Mouse (Mus musculus): ENCODE measurements around the gene Gm17018. TPM values are rescaled to one million over a fixed set of nuclear protein-coding genes. Genes with fewer than 3 reads are reported as not detected.

Gm17018 gene
- total and polyA plus RNA-seq, 3 experiments: 6.1 to 22.4 (median 22.1) TPM

GRCm38 (mm10) chr19:45581257-45581656 lies 20.8 kb downstream of the Gm17018 start:
- no peaks in the 10 kb centered on the region for H3K79me2 ChIP-seq (replicated peaks; ENCODE audit: control insufficient read depth, insufficient read depth, low read length)
- no peak for DNase-seq
- no peak for TF ChIP-seq POLR2A (IDR thresholded peaks at IDR 0.05; ENCODE audit: insufficient read depth, low read depth, low read length)
- TF ChIP-seq CTCF (IDR thresholded peaks at IDR 0.05): peak; percentile 69
- no peak for TF ChIP-seq EP300 (IDR thresholded peaks at IDR 0.05; ENCODE audit: insufficient read depth, low read depth, low read length)
- H3K27ac ChIP-seq: no peak overlapping the region
- intact Hi-C loops (cut with DNase I): no loop called here
- WGBS: 58% methylated on average over 3 of the region's 3 CpGs
- H3K27me3 ChIP-seq (ENCODE audit: control insufficient read depth, insufficient read depth, low read length): no peaks in the 10 kb centered on the region
- no peak overlapping the region for H3K4me3 ChIP-seq
- no peak overlapping the region for H3K9ac ChIP-seq (ENCODE audit: low read depth, low read length)
- no peaks in the 10 kb centered on the region for H3K4me1 ChIP-seq (ENCODE audit: control insufficient read depth, insufficient read depth, low read length)
- H3K36me3 ChIP-seq (ENCODE audit: control insufficient read depth, insufficient read depth, low read length): no peaks in the 10 kb centered on the region

DNA sequence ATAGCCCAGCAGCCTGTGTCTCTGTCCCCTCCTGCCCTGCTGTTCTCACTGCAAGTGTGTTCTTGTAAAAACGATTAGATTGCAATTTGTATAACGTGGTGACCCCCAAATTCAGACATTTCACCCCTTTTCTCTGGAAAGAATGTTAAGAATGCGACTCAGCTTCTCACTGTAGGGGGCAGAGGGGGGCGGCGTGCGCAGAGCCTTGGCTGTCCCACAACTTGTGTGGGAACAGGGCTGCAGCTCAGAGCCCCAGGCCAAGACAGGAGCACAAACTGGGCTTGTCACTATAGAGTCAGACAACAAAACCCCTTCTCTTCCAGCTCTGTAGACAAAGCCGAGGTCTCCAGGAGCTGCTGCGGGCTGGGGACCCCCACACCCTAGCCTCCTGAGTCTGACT lies 21.7 kb downstream of the Gm17018 start:
- 60% methylated on average over 8 of the region's 8 CpGs for WGBS
- TF ChIP-seq POLR2A (IDR thresholded peaks at IDR 0.05; ENCODE audit: insufficient read depth, low read depth, low read length) (no peak), EP300 (IDR thresholded peaks at IDR 0.05; ENCODE audit: insufficient read depth, low read depth, low read length) (no peak), CTCF (IDR thresholded peaks at IDR 0.05) (no peak)
- DNase-seq: no peak
- Histone ChIP-seq H3K4me1 (ENCODE audit: control insufficient read depth, insufficient read depth, low read length) (no peaks in the 10 kb centered on the region), H3K9ac (ENCODE audit: low read depth, low read length) (no peak overlapping the region), H3K36me3 (ENCODE audit: control insufficient read depth, insufficient read depth, low read length) (no peaks in the 10 kb centered on the region), H3K4me3 (no peak overlapping the region), H3K79me2 (replicated peaks; ENCODE audit: control insufficient read depth, insufficient read depth, low read length) (no peaks in the 10 kb centered on the region), H3K27me3 (ENCODE audit: control insufficient read depth, insufficient read depth, low read length) (no peaks in the 10 kb centered on the region), H3K27ac (no peak overlapping the region)
- intact Hi-C loops (cut with DNase I): no loop called here

GRCm38 (mm10) chr19:45583136-45583535 lies 22.7 kb downstream of the Gm17018 start:
- DNase-seq: no peak
- WGBS: 89% methylated on average over 6 of the region's 6 CpGs
- no peak overlapping the region for H3K9ac ChIP-seq (ENCODE audit: low read depth, low read length)
- intact Hi-C loops (cut with DNase I): no loop called here
- TF ChIP-seq CTCF (IDR thresholded peaks at IDR 0.05) (no peak), EP300 (IDR thresholded peaks at IDR 0.05; ENCODE audit: insufficient read depth, low read depth, low read length) (no peak), POLR2A (IDR thresholded peaks at IDR 0.05; ENCODE audit: insufficient read depth, low read depth, low read length) (no peak)
- no peak overlapping the region for H3K27ac ChIP-seq
- no peaks in the 10 kb centered on the region for H3K36me3 ChIP-seq (ENCODE audit: control insufficient read depth, insufficient read depth, low read length)
- no peaks in the 10 kb centered on the region for H3K27me3 ChIP-seq (ENCODE audit: control insufficient read depth, insufficient read depth, low read length)
- H3K79me2 ChIP-seq (replicated peaks; ENCODE audit: control insufficient read depth, insufficient read depth, low read length): no peaks in the 10 kb centered on the region
- no peak overlapping the region for H3K4me3 ChIP-seq
- peaks cover 4% of the 10 kb centered on the region; the same call in 1 of the 2 replicates for H3K4me1 ChIP-seq (ENCODE audit: control insufficient read depth, insufficient read depth, low read length)

DNA sequence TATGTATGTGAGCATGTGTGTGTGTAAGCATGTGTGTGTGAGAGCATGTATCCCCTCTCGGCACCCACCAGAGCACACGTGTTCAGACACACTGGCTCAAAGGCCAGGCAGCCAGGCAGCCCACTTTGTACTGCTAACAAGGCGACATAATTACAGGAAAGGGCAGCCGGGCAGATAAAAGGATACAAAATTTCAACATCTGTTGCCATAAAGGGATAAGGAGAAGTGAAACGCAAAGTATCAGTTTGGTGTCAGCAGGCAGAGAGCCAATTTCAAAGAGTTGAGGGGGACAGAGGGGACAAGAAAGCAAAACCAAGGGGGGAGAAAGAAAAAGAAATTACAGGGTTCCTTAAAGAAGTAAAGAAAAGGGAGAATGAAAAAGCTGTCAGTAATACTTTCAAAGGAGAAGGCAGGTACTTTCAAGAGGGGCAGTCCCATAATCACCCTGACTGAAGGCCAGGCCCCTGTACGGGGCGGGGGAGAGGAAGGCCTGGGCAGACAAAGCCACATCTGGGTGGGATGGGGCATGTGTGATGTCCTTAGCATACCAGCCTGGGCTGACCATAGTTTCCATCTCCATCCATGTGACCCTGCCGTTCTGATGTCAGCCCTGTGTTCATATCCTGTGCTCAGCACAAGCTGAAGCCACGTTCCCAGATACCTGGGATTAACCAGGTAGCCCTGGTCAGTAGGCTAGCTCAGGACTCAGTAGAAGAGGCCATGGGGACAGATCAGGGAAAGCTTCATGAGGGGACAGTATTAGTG lies 24.6 kb downstream of the Gm17018 start:
- DNase-seq: no peak
- no peak overlapping the region for H3K27ac ChIP-seq
- peaks cover 4% of the 10 kb centered on the region; the same call in 1 of the 2 replicates for H3K4me1 ChIP-seq (ENCODE audit: control insufficient read depth, insufficient read depth, low read length)
- no peak for TF ChIP-seq CTCF (IDR thresholded peaks at IDR 0.05)
- TF ChIP-seq EP300 (IDR thresholded peaks at IDR 0.05; ENCODE audit: insufficient read depth, low read depth, low read length): no peak
- no peak for TF ChIP-seq POLR2A (IDR thresholded peaks at IDR 0.05; ENCODE audit: insufficient read depth, low read depth, low read length)
- intact Hi-C loops (cut with DNase I): no loop called here
- no peaks in the 10 kb centered on the region for H3K36me3 ChIP-seq (ENCODE audit: control insufficient read depth, insufficient read depth, low read length)
- no peaks in the 10 kb centered on the region for H3K27me3 ChIP-seq (ENCODE audit: control insufficient read depth, insufficient read depth, low read length)
- H3K4me3 ChIP-seq: no peak overlapping the region
- H3K79me2 ChIP-seq (replicated peaks; ENCODE audit: control insufficient read depth, insufficient read depth, low read length): no peaks in the 10 kb centered on the region
- no peak overlapping the region for H3K9ac ChIP-seq (ENCODE audit: low read depth, low read length)
- WGBS: 65% methylated on average over 9 of the region's 9 CpGs

DNA sequence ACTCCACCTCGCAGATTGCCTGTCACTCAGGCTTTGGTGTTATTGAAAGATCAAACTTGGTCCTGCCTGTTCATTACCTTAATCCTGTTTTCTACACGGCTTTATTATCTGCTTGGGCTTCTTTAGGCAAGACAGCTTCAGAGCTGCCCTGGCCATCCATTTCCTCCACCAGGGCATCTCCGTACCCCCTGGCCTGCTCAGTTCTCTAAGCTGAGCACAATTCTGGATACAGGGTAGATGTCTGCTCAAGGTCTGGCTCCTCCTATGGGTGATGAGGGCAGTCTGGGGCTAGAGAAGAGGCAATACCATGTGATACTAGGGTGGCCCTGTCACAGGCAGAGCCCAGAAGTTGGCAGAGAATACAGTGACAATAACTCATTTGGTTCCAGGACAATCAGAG lies 26.4 kb downstream of the Gm17018 start:
- Histone ChIP-seq H3K4me1 (ENCODE audit: control insufficient read depth, insufficient read depth, low read length) (peaks cover 5% of the 10 kb centered on the region), H3K27me3 (ENCODE audit: control insufficient read depth, insufficient read depth, low read length) (no peaks in the 10 kb centered on the region), H3K79me2 (replicated peaks; ENCODE audit: control insufficient read depth, insufficient read depth, low read length) (no peaks in the 10 kb centered on the region), H3K4me3 (no peak overlapping the region), H3K36me3 (ENCODE audit: control insufficient read depth, insufficient read depth, low read length) (peaks cover 4% of the 10 kb centered on the region), H3K9ac (ENCODE audit: low read depth, low read length) (no peak overlapping the region), H3K27ac (no peak overlapping the region)
- no peak for DNase-seq
- WGBS: 70% methylated on average over 3 of the region's 3 CpGs
- TF ChIP-seq POLR2A (IDR thresholded peaks at IDR 0.05; ENCODE audit: insufficient read depth, low read depth, low read length): no peak
- TF ChIP-seq EP300 (IDR thresholded peaks at IDR 0.05; ENCODE audit: insufficient read depth, low read depth, low read length): no peak
- no peak for TF ChIP-seq CTCF (IDR thresholded peaks at IDR 0.05)
- intact Hi-C loops (cut with DNase I): no loop called here

- no peak overlapping the region for H3K4me3 ChIP-seq
- DNase-seq: peak in 1 of 2 experiments; percentile 62
- H3K9ac ChIP-seq (ENCODE audit: low read depth, low read length): no peak overlapping the region
- 81% methylated on average over 6 of the region's 6 CpGs for WGBS
- H3K36me3 ChIP-seq (ENCODE audit: control insufficient read depth, insufficient read depth, low read length): peaks cover 4% of the 10 kb centered on the region
- no peak overlapping the region for H3K27ac ChIP-seq
- no peaks in the 10 kb centered on the region for H3K27me3 ChIP-seq (ENCODE audit: control insufficient read depth, insufficient read depth, low read length)
- no peaks in the 10 kb centered on the region for H3K79me2 ChIP-seq (replicated peaks; ENCODE audit: control insufficient read depth, insufficient read depth, low read length)
- intact Hi-C loops (cut with DNase I): no loop called here
- TF ChIP-seq CTCF (IDR thresholded peaks at IDR 0.05): no peak
- 0 out of 2 replicates have a peak, but pooled peaks have one; percentile 37 for TF ChIP-seq EP300 (IDR thresholded peaks at IDR 0.05; ENCODE audit: insufficient read depth, low read depth, low read length)
- peaks cover 7% of the 10 kb centered on the region for H3K4me1 ChIP-seq (ENCODE audit: control insufficient read depth, insufficient read depth, low read length)
These were observed 27.3 kb downstream of the Gm17018 start for GRCm38 (mm10) chr19:45587509-45588292.

Measured in heart, adult 2 months (tissue).